Mouse (Mus musculus) erythroblast, embryonic 14.5 days (primary cell): ENCODE data around the gene Cdh6.

Source experiments
- GATA1 ChIP-seq: IDR thresholded peaks from 2 replicates; pipeline ENCODE4 v1.6.1; 2012; ENCODE audit warnings: low read length, inconsistent platforms, mixed read lengths
- TAL1 ChIP-seq: IDR thresholded peaks from 3 replicates; pipeline ENCODE4 v1.6.1; 2012; ENCODE audit warnings: low read length, inconsistent platforms, mixed read lengths

GRCm38 (mm10) chr15:13212956-13213355, 39.5 kb upstream of the Cdh6 start:
- TF ChIP-seq TAL1 (no peak), GATA1 (no peak)
